Comparison of ENCODE assay signal across 10 mouse cellular contexts in the genomic region with DNA sequence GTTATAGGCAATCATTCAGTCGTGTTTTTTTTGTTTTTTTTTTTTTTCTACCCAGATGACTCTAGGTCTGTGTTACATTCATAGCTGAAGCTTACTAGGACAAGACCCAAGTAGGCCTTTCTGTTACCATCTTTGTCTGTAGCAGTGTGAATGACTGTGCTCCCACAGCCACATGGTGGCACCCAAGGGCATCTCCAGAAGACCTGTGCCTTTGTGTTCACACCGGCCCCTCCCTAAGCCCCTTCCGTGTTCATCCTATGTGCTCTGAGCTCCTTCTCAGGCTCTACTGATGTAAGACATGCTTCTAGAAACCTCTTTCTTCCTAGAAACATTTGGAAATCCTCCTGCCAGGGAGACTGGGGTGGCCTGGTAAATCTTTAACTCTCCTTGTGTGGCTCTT. TPM values are rescaled to one million over a fixed set of nuclear protein-coding genes. Genes with fewer than 3 reads are reported as not detected.
DNase-seq lines count a peak whose midpoint lies in the region; ATAC-seq lines count a peak whose summit lies in the region.
"Had no signal": no experiment of that assay in that cellular context is flagged by ENCODE, and none has a peak within 500 bp of the region (broad histone marks: within the 10 kb centered on the region; RNA-seq: fewer than 3 reads in every experiment).

A gene (plus strand): TSS at position 240 of the 400 bp plus-strand sequence.

- no peaks in the 10 kb centered on the region for H3K36me3 ChIP-seq in heart, embryonic 13.5 days
- H3K36me3 ChIP-seq: neural tube, embryonic 12.5 days had no signal

- H3K27me3 ChIP-seq in heart, embryonic 13.5 days (replicated peaks) = peaks cover 3% of the 10 kb centered on the region; the same call in 1 of the 2 replicates
- H3K27me3 ChIP-seq: neural tube, embryonic 12.5 days had no signal

- peak; percentile 58 to 66 for DNase-seq in cerebellum, postnatal 10 days
- DNase-seq in cerebellum, postnatal 36 days = no peak
- peak; percentile 70 to 83 for DNase-seq in kidney, postnatal 4 days
- peak; percentile 51 for DNase-seq in retina, embryonic 14.5 days (ENCODE audit: low spot score)
- DNase-seq in frontal cortex, postnatal 10 days (ENCODE audit: low spot score in 2 of 2) = no peak
- DNase-seq in urinary bladder, postnatal 25 days (ENCODE audit: low spot score) = no peak

- no peaks in the 10 kb centered on the region for H3K4me1 ChIP-seq in heart, embryonic 13.5 days
- H3K4me1 ChIP-seq: neural tube, embryonic 12.5 days had no signal

- ATAC-seq in activated CD4-positive, CD25-positive, alpha-beta regulatory T cell, adult 4 months = peak; percentile 87
- no peak for ATAC-seq in heart, embryonic 13.5 days (ENCODE audit: extremely low read depth, insufficient number of reproducible peaks, low FRiP score, low TSS enrichment)

- H3K4me2 ChIP-seq in heart, embryonic 13.5 days = peak within 1 kb of the TSS; percentile 23; the same call in 1 of the 2 replicates
- H3K4me2 ChIP-seq: neural tube, embryonic 12.5 days had no signal

- H3K9ac ChIP-seq in heart, embryonic 13.5 days = peak within 1 kb of the TSS; percentile 30
- H3K9ac ChIP-seq: neural tube, embryonic 12.5 days had no signal

- H3K9me3 ChIP-seq in heart, embryonic 13.5 days = no peaks in the 10 kb centered on the region
- H3K9me3 ChIP-seq: neural tube, embryonic 12.5 days had no signal

- WGBS in heart, embryonic 13.5 days = 37% methylated on average over 3 of the region's 3 CpGs

- H3K27ac ChIP-seq in heart, embryonic 13.5 days (replicated peaks) = no peak within 1 kb of the TSS
- H3K27ac ChIP-seq: neural tube, embryonic 12.5 days had no signal

- H3K4me3 ChIP-seq in heart, embryonic 13.5 days = no peak within 1 kb of the TSS
- H3K4me3 ChIP-seq: neural tube, embryonic 12.5 days had no signal

RNA-seq across cellular contexts. Expression of the gene that starts here (rescaled TPM):
- 100 to 1,000 TPM in 1 of 2 experiments, 10 to 100 TPM in 1; 97.4 to 135 TPM for polyA plus RNA-seq in activated CD4-positive, CD25-positive, alpha-beta regulatory T cell, adult 4 months (2017; shearing (Covaris generic))
- 1.1 and 1.2 TPM in 2 replicates for polyA plus RNA-seq in heart, embryonic 13.5 days (2015; fragmentation: Nextera tagmentation; extraction: Ambion mirVana)
- polyA plus RNA-seq: C2C12 had no signal

Comparison
In these comparisons a context has a peak if more than half of its experiments do, and no peak if none do; other contexts are left out.
1. RNA of the gene that starts here (polyA plus RNA-seq): 97.4 to 135 TPM in activated CD4-positive, CD25-positive, alpha-beta regulatory T cell, adult 4 months; 1.1 to 1.2 TPM in heart, embryonic 13.5 days; every median in the first group is over 10 times any median in the second.
2. DNase-seq: peak in cerebellum, postnatal 10 days (2 of 2), kidney, postnatal 4 days (2 of 2) and retina, embryonic 14.5 days (single experiment); none in cerebellum, postnatal 36 days (0 of 2), frontal cortex, postnatal 10 days (0 of 2) and urinary bladder, postnatal 25 days (single experiment).